Mouse (Mus musculus): ENCODE results near the gene H3f3b.

DNA sequence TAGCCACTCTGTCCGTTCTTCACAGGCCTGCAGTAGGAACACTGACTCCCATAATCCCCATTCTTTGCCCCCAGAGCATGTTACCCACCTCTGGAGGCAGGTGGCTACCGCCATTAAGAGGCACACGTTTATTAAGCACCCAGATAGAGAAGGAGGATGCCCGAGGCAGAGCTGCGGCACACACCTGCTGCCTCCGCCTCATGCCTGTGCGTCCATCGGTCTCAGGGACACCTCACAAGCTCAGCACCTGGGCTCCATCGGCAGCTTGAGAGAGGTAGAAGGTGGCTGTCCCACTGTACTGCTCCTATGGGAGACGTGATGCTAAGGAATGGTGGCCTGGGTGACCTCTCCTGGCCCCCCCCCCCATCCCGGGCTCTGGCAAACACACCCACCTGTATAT, 19.4 kb downstream of the H3f3b start:
- TF ChIP-seq CTCF (IDR thresholded peaks at IDR 0.05; ENCODE audit: extremely low read depth, insufficient read depth, low read length) (no peak), POLR2A (IDR thresholded peaks at IDR 0.05; ENCODE audit: extremely low read depth, insufficient read depth, low read length) (no peak)
